Mouse (Mus musculus) cerebellum, postnatal 10 days (tissue): Measurements from ENCODE around the gene Il11.

Experiments
- DNase-seq, 2 experiments: peaks; one replicate each; pipeline ENCODE4 v3.0.0; 2021; ENCODE audit warnings: mixed read lengths in 2 of 2

Il11 gene

GRCm38 (mm10) chr7:4788499-4789435 lies 6.1 kb upstream of the Il11 start:
- peak; percentile 79 to 81 for DNase-seq

- DNase-seq, result peak; percentile 44 to 46
These were observed 1.1 kb upstream of the Il11 start for GRCm38 (mm10) chr7:4783667-4784268.

DNA sequence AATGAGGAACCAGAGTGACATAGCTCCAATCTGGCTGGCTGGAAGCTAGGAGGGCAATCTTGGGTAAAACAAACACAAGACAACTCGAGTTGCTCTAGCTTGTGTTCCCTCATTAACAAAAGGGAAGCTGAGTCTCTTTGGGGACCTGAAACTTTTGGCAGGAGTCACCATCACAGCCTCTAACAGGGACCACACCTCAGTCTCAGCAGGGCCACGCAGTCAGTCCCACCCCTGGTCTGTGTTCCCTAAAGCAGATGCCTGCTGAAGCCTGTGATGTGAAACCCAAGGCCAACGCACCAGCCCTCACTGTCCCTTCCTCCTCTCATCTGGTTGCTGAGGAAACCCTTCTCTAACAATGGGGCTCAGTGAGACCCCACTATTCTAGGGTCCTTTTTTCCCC lies 529 bp downstream of the Il11 start:
- DNase-seq, result no peak

GRCm38 (mm10) chr7:4779921-4780320 lies 2.7 kb downstream of the Il11 start:
- DNase-seq, result no peak

GRCm38 (mm10) chr7:4777851-4778637 lies 4.6 kb downstream of the Il11 start:
- DNase-seq, result no peak

- DNase-seq, result peak; percentile 74 to 78
These were observed 5.5 kb downstream of the Il11 start for GRCm38 (mm10) chr7:4776861-4777830.

- no peak for DNase-seq
These were observed 6.5 kb downstream of the Il11 start for GRCm38 (mm10) chr7:4776131-4776530.

GRCm38 (mm10) chr7:4771202-4771601 lies 11.5 kb downstream of the Il11 start, which contains the start of gene Fam71e2:
Gene Fam71e2 (minus strand): TSS chr7:4771302.
- DNase-seq, result no peak

DNA sequence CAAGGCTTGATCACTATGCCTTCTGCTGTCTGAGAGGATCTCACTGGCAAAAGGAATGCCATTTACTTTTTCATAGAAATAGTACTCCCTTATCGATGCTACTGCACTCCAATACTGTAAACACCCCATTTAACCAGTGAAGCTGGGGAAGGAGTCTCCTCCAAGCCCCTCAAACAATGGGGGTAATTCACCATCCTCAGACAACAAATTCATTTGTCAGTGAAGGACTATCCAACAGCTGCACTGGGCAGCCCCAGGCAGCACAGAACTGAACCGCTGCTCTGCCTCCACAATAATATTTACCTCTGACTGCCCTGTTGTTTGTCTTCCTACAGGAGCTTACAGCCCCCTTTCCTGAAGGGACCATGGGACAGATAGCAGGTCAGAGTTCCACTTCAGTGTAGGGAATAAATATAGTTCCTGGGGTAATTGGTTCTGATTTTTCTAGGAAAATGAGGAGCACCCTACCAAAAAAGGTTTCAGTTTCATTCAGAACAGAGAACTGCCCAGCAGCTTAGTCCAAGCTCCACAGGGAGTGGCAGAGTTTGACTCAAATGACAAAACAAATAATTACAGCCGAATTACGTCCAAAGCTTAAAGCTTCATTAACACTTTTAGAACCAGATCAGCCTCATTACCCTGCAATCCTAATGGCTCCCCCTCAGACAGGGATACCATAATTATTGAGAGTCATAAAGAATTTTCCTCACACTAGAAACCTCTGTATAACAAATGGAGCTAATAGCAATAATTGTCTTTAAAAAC lies 17.5 kb downstream of the Il11 start:
- DNase-seq, result no peak

DNA sequence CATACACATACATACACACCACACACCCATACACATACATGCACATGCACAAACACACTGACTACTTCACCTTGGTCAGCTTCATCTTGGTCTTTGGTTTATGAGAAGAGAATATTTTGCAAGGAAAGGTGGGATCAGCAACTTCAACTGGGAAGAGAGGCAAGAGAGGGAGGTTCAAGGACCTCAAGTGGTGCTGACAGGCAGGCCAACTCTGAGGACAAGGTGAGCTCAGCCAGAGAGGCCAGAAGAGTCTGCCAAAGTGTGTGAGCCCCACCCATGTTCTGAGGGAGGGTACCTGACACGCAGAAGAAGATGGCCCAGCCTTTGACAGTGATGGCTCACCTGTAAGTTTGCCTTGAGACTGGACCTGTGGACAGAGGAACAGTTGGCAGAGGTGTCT lies 23.0 kb downstream of the Il11 start:
- DNase-seq, result no peak

- DNase-seq, result peak; percentile 88 to 89
These were observed 29.7 kb downstream of the Il11 start, which contains the start of gene Cox6b2 for GRCm38 (mm10) chr7:4752821-4753570. Gene Cox6b2 (minus strand): TSS chr7:4753094.

DNA sequence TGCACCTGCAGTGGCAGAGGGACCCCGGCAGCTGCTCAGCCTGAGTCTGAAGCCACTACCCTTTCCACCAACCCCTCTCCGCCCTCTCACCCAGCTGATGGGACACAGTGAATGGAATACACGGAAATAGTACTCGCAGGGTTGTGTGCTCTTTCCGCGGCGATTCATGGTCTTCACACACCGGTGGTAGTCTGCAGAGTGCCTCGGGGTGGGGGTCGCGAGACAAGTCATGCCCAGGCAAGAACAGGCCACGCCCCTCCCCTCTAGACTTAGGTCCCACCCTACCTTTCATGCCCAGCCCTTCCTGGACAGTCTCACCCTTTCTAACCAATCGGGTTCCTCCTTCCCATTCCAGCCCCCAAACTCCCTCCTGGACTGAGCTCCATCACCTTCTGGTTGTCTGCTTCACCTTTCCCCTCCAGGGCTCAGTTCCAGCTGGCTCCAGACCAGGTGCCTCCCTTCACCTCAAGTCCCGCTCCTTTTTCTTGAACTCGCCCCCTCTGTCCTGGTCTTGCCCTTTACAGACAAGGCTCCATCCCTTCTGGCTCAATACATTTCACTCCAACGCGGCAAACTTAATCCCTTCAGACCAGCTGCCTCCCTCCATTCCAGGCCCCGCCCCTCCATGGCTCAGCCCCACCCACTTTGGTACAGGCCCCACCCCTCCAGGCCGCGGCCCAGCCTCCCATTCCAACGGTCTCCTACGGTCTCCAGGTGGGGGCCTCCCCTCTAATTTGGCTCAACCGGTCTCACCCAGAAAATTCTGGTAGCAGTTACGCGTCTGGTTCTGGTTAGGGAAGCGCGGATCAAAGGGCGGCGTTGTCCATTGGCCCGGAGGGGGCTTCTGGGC lies 30.5 kb downstream of the Il11 start:
- peak; percentile 67 to 69 for DNase-seq

DNA sequence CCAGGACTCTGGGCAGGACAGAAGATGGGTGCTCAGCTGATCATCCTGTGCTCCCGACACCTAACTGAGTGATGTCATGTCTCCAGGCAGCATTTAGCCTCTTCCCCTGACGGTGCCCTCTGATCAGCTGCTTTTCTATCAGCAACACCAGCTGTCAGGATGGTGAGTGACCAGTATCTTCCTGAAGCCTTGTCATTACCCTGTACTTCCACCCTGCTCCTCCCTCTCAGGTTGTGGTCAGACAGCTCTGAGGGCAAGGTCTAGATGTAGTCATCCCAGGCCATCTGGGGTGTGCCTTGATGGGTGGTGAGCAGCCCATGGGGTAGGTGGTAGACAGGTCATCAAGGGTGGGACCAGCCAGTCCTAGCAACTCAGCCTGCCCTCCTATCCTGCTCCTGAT lies 33.5 kb downstream of the Il11 start:
- DNase-seq, result no peak

DNA sequence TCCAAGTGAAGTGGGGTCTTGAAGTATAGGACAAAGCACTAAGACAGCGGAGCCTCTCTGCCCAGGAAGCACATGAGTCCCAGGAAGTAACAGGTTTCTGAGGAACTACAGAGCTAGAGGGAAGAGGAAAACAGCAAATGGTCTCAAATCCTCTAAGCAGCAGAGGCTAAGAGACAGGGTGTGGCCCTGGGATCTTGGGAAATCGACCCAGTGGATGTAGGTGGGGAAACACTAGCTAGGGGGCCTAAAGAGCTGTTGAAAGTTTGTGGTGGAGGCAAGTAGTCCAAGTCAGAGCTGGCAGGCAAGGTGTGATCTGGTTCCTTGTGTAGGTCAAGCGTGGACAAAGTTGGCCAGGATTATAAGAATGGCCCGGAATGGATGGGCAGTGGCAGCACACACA lies 34.3 kb downstream of the Il11 start:
- no peak for DNase-seq

- no peak for DNase-seq
These were observed 35.3 kb downstream of the Il11 start for GRCm38 (mm10) chr7:4747156-4747899.

GRCm38 (mm10) chr7:4746326-4746980 lies 36.2 kb downstream of the Il11 start:
- DNase-seq, result no peak

DNA sequence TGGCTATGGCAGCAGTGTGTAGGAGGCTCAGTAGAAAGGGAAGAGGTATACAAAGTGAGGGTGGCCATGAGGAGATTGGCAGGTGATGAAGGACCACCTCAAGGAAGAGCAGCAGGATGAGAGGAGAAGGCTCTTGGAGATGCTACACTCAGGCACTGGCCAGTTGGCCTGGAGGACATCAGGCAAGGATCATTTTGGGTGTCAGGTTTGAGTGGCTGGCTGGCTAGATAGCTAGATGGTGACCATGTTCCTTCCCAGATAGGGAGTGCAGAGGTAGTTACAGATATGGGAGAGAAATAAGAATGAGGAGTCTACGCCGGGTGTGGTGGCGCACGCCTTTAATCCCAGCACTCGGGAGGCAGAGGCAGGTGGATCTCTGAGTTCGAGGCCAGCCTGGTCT lies 37.8 kb downstream of the Il11 start:
- no peak for DNase-seq

- DNase-seq, result no peak
These were observed 39.3 kb downstream of the Il11 start for GRCm38 (mm10) chr7:4743354-4743753.
